Mouse (Mus musculus) spleen, postnatal 14 days (tissue): ENCODE results near the gene 1600014C23Rik.

Experiments used
- DNase-seq, 2 experiments: peaks; one replicate each; pipeline ENCODE4 v3.0.0; 2021 to 2022; ENCODE audit warnings: low spot score in 2 of 2

Gene 1600014C23Rik

GRCm38 (mm10) chr17:45752053-45752452 lies 18.4 kb upstream of the 1600014C23Rik start:
- no peak for DNase-seq

- DNase-seq = no peak
Measured at GRCm38 (mm10) chr17:45751359-45751758, 17.7 kb upstream of the 1600014C23Rik start.

- DNase-seq = no peak
Measured at GRCm38 (mm10) chr17:45749100-45749499, 15.5 kb upstream of the 1600014C23Rik start.

GRCm38 (mm10) chr17:45747858-45748785 lies 14.5 kb upstream of the 1600014C23Rik start:
- no peak for DNase-seq

GRCm38 (mm10) chr17:45747293-45747692 lies 13.6 kb upstream of the 1600014C23Rik start:
- DNase-seq = no peak

GRCm38 (mm10) chr17:45746755-45747154 lies 13.1 kb upstream of the 1600014C23Rik start:
- DNase-seq = no peak

GRCm38 (mm10) chr17:45745629-45746028 lies 12.0 kb upstream of the 1600014C23Rik start:
- no peak for DNase-seq

GRCm38 (mm10) chr17:45742371-45743147 lies 8.9 kb upstream of the 1600014C23Rik start:
- no peak for DNase-seq

GRCm38 (mm10) chr17:45737078-45737601 lies 3.5 kb upstream of the 1600014C23Rik start:
- DNase-seq = no peak

- DNase-seq = peak; percentile 21 to 46
Measured at GRCm38 (mm10) chr17:45736311-45737077, 2.9 kb upstream of the 1600014C23Rik start.

GRCm38 (mm10) chr17:45735382-45736310 lies 2.0 kb upstream of the 1600014C23Rik start:
- DNase-seq = peak; percentile 48 to 66

GRCm38 (mm10) chr17:45734881-45735280 lies 1.2 kb upstream of the 1600014C23Rik start:
- DNase-seq = no peak

GRCm38 (mm10) chr17:45734333-45734732 lies 689 bp upstream of the 1600014C23Rik start:
- no peak for DNase-seq

GRCm38 (mm10) chr17:45733038-45733734 lies 458 bp downstream of the 1600014C23Rik start:
- no peak for DNase-seq

- peak; percentile 58 to 76 for DNase-seq
Measured at GRCm38 (mm10) chr17:45731172-45731864, 2.3 kb downstream of the 1600014C23Rik start.

GRCm38 (mm10) chr17:45730696-45731095 lies 2.9 kb downstream of the 1600014C23Rik start:
- DNase-seq = no peak

GRCm38 (mm10) chr17:45729387-45729786 lies 4.3 kb downstream of the 1600014C23Rik start:
- no peak for DNase-seq

- DNase-seq = no peak
Measured at GRCm38 (mm10) chr17:45727983-45728723, 5.5 kb downstream of the 1600014C23Rik start.
